Mouse (Mus musculus): ENCODE data around the gene Rab11fip3. TPM values are rescaled to one million over a fixed set of nuclear protein-coding genes. Genes with fewer than 3 reads are reported as not detected.

The Rab11fip3 gene
- total and polyA plus RNA-seq, 2 experiments from 2014 or later: 16.6 to 34.7 TPM

DNA sequence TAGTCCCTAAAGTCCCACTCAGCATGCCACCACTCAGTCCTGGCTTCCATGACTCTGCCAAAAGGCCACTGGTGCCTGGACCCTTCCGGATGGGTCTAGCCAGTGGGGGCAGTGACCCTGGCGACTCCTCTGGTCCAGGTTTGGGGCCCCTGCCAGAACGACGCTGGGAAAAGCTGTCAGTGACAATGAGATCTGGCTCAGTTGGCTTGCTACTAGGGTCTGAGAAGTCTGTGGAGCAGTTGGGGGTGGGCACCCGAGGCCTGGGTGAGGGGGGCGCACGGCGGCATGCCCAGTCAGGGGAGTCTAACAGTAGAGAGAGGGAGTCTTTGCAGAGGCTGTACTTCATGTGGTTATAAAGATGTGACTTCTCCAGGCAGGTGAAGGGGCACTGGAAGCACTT, 121.3 kb downstream of the Rab11fip3 start:
- WGBS: 64% methylated on average over 8 of the region's 8 CpGs
- Histone ChIP-seq H3K27me3 (ENCODE audit: insufficient read depth, low read length) (peaks cover 7% of the 10 kb centered on the region; the same call in 1 of the 2 replicates), H3K4me2 (ENCODE audit: low read depth, low read length) (no peak overlapping the region), H3K9me3 (ENCODE audit: low read length) (no peaks in the 10 kb centered on the region), H3K36me3 (ENCODE audit: insufficient read depth, low read length) (no peaks in the 10 kb centered on the region), H3K4me3 (ENCODE audit: low read length) (no peak overlapping the region), H3K27ac (no peak overlapping the region), H3K4me1 (ENCODE audit: insufficient read depth, low read length) (no peaks in the 10 kb centered on the region), H3K9ac (replicated peaks; ENCODE audit: low read length) (no peak overlapping the region)
- ATAC-seq (no peak), DNase-seq (ENCODE audit: low spot score) (no peak)
- TF ChIP-seq CTCF (IDR thresholded peaks at IDR 0.05; ENCODE audit: low read depth): no peak

DNA sequence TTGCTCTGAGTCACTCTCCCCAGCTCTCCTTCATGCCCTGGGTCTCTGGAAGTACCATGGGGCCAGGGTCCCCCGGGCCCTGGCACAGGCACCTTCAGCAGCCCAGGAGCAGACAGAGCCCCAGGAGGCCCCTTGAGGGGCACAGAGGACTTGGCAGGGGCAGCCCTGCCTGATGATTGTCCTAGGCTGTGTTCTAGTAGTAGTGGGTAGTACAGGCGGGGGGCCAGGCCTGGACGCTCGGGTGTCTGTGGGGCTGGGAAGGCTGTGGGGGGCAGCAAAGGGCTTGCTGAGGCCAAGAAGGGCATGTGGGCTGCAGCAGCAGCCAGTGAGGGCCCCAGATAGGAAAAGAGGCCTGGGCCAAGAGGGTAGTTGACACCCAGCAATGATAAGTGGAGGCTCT, 121.8 kb downstream of the Rab11fip3 start:
- Histone ChIP-seq H3K9ac (replicated peaks; ENCODE audit: low read length) (no peak overlapping the region), H3K27ac (no peak overlapping the region), H3K36me3 (ENCODE audit: insufficient read depth, low read length) (no peaks in the 10 kb centered on the region), H3K4me1 (ENCODE audit: insufficient read depth, low read length) (no peaks in the 10 kb centered on the region), H3K9me3 (ENCODE audit: low read length) (no peaks in the 10 kb centered on the region), H3K4me2 (ENCODE audit: low read depth, low read length) (no peak overlapping the region), H3K4me3 (ENCODE audit: low read length) (no peak overlapping the region), H3K27me3 (ENCODE audit: insufficient read depth, low read length) (peaks cover 7% of the 10 kb centered on the region; the same call in 1 of the 2 replicates)
- 81% methylated on average over 4 of the region's 4 CpGs for WGBS
- no peak for TF ChIP-seq CTCF (IDR thresholded peaks at IDR 0.05; ENCODE audit: low read depth)
- DNase-seq (ENCODE audit: low spot score) (no peak), ATAC-seq (no peak)

DNA sequence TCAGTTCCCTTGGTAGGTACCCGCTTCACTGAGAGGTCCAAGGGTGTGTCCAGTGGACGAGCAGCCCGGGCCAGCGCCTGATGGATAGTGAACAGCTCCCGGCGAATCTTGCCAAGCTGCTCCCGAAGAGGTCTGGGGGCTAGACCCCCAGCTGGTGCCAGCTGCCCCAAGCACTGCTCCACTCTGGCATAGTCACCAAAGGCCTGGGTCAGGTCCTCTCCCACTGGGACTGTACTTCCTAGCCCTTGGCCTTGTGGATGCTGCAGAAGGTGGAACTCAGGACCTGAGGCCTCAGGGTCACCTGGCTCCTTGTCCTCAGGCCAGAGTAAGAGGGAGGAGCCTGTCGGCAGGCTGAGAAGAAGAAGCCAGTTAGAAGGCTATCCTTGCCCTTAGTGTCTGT, 122.5 kb downstream of the Rab11fip3 start:
- H3K9me3 ChIP-seq (ENCODE audit: low read length): no peaks in the 10 kb centered on the region
- DNase-seq (ENCODE audit: low spot score) (no peak), ATAC-seq (no peak)
- WGBS: 76% methylated on average over 8 of the region's 8 CpGs
- no peaks in the 10 kb centered on the region for H3K4me1 ChIP-seq (ENCODE audit: insufficient read depth, low read length)
- no peak overlapping the region for H3K9ac ChIP-seq (replicated peaks; ENCODE audit: low read length)
- TF ChIP-seq CTCF (IDR thresholded peaks at IDR 0.05; ENCODE audit: low read depth): no peak
- no peak overlapping the region for H3K4me3 ChIP-seq (ENCODE audit: low read length)
- H3K27me3 ChIP-seq (ENCODE audit: insufficient read depth, low read length): peaks cover under 1% of the 10 kb centered on the region; the same call in 1 of the 2 replicates
- no peaks in the 10 kb centered on the region for H3K36me3 ChIP-seq (ENCODE audit: insufficient read depth, low read length)
- H3K4me2 ChIP-seq (ENCODE audit: low read depth, low read length): no peak overlapping the region
- no peak overlapping the region for H3K27ac ChIP-seq

DNA sequence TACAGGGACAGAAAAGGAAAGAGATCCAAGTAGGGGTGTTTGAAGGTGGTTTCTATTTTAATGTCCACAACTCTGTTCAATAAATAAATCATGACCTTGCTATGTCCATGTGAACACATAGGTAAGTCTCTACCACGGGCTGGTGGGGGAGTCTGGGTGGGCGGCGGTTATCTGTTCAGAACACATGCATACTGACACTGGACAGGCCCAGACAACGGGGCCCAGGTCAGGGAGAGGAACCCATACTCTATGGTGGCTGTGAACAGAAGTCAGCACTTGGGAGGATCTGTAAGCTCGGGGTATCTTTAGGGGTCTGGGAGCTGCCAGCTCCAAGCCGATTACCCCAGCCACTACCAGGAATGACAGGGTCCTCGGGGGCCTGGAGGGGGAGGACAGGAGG, 123.0 kb downstream of the Rab11fip3 start:
- Histone ChIP-seq H3K4me3 (ENCODE audit: low read length) (no peak overlapping the region), H3K9me3 (ENCODE audit: low read length) (no peaks in the 10 kb centered on the region), H3K9ac (replicated peaks; ENCODE audit: low read length) (no peak overlapping the region), H3K27ac (no peak overlapping the region), H3K36me3 (ENCODE audit: insufficient read depth, low read length) (no peaks in the 10 kb centered on the region), H3K4me1 (ENCODE audit: insufficient read depth, low read length) (no peaks in the 10 kb centered on the region), H3K27me3 (ENCODE audit: insufficient read depth, low read length) (no peaks in the 10 kb centered on the region), H3K4me2 (ENCODE audit: low read depth, low read length) (no peak overlapping the region)
- no peak for TF ChIP-seq CTCF (IDR thresholded peaks at IDR 0.05; ENCODE audit: low read depth)
- DNase-seq (ENCODE audit: low spot score) (no peak), ATAC-seq (no peak)
- WGBS: 77% methylated on average over 7 of the region's 7 CpGs

DNA sequence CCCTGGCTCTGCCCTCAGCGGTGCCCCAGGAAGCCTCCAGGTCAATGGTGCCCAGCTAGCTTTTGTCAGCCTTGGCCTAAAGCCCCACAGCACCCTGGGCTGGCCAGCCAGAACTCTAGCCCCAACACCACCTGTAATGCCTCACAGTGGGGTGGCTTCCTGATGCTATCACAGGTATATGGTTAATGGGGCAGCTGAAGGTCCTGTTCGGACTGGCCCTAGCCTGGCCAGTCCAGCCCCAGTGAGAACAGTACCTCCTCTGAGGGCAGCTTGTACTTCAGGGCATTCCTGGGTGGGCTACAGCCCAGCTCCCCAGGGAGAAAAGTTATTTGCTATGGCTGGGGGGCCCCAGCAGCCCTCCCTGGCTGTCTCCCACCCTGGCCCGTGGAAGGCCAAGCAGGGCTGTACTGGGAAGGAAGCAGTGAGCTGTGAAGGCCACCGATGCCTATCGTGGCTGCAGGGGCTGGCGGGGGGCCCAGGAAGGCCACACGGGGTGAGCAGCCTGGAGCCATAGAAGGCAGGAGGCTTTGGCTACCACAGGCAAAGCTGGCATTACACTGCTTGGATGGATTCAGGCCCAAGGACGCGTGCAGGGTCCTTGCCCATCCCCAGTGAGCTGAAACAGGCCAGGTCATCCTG, 123.7 kb downstream of the Rab11fip3 start:
- H3K4me3 ChIP-seq (ENCODE audit: low read length): no peak overlapping the region
- DNase-seq (ENCODE audit: low spot score): no peak
- no peak overlapping the region for H3K4me2 ChIP-seq (ENCODE audit: low read depth, low read length)
- no peak overlapping the region for H3K9ac ChIP-seq (replicated peaks; ENCODE audit: low read length)
- H3K4me1 ChIP-seq (ENCODE audit: insufficient read depth, low read length): peaks cover 4% of the 10 kb centered on the region
- H3K27me3 ChIP-seq (ENCODE audit: insufficient read depth, low read length): no peaks in the 10 kb centered on the region
- no peaks in the 10 kb centered on the region for H3K9me3 ChIP-seq (ENCODE audit: low read length)
- H3K36me3 ChIP-seq (ENCODE audit: insufficient read depth, low read length): no peaks in the 10 kb centered on the region
- no peak overlapping the region for H3K27ac ChIP-seq
- no peak for TF ChIP-seq CTCF (IDR thresholded peaks at IDR 0.05; ENCODE audit: low read depth)
- 49% methylated on average over 9 of the region's 9 CpGs for WGBS
- no peak for ATAC-seq

DNA sequence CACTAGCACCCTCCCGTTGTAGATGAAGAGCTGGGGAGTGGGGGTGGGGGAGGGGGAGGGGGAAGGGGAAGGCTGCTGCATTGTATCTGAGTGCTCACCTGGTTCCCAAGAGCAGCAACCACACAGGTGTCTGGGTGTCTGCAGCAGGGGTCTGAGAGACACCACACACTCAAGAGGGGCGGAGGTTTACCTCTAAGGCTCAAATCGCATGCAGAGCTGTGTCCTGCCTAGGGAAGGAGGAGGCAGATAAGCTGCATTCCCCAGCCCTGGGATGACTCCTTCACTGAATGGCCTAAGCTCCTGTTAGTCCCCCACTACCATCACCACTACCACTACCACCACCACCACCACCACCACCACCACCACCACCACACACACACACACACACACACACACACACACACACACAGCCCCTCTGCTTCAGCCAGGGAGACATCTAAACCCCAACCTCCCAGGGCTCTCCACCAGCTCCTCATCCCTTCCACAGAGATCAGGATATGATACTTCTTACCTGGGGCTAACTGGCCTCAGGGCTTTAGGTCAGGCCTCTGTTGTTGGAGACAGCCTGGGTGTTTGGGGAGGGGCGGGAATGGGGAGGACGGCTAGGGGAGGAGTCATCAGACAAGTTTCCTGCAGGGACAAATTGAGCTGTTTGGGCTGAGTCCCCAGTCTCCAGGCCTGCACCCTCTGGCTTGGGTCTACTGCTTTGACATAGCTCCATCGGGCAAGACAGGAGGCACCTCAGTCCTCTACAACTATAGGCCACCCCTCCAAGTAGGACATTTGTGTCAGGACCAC, 124.8 kb downstream of the Rab11fip3 start, which contains the start of the genes Pigq and Nhlrc4:
TSS of gene Pigq (minus strand) at position 571 of the 798 bp plus-strand sequence.
TSS of gene Nhlrc4 (minus strand) at position 596 of the 798 bp plus-strand sequence.
- H3K4me1 ChIP-seq (ENCODE audit: insufficient read depth, low read length): peaks cover 5% of the 10 kb centered on the region
- H3K27ac ChIP-seq: no peak within 1 kb of the TSS
- ATAC-seq: no peak
- H3K27me3 ChIP-seq (ENCODE audit: insufficient read depth, low read length): no peaks in the 10 kb centered on the region
- H3K9ac ChIP-seq (replicated peaks; ENCODE audit: low read length): no peak within 1 kb of the TSS
- 49% methylated on average over 6 of the region's 6 CpGs for WGBS
- H3K4me3 ChIP-seq (ENCODE audit: low read length): no peak within 1 kb of the TSS
- TF ChIP-seq CTCF (IDR thresholded peaks at IDR 0.05; ENCODE audit: low read depth): no peak
- H3K36me3 ChIP-seq (ENCODE audit: insufficient read depth, low read length): no peaks in the 10 kb centered on the region
- DNase-seq (ENCODE audit: low spot score): no peak
- H3K4me2 ChIP-seq (ENCODE audit: low read depth, low read length): no peak within 1 kb of the TSS
- H3K9me3 ChIP-seq (ENCODE audit: low read length): no peaks in the 10 kb centered on the region

DNA sequence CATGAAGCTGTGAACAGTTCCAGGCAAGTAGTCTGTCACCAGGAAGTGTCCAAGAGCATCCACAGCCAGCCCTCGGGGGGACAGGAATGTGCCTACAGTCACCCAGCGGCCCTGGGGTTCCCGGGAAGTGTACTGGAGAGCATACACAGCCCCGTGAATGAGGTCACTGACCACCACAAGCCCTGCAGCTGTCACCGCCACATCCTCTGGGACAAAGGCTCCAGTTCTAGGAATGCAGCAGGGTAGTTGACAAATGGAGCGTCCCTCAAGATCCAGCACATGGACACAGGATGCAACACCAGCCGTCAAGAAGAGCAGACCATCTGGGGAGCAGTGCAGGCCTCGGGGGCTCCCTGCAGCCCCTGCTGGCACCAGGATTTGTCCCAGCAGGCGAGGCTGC, 125.6 kb downstream of the Rab11fip3 start:
- H3K9ac ChIP-seq (replicated peaks; ENCODE audit: low read length): no peak overlapping the region
- TF ChIP-seq CTCF (IDR thresholded peaks at IDR 0.05; ENCODE audit: low read depth): no peak
- no peak overlapping the region for H3K4me2 ChIP-seq (ENCODE audit: low read depth, low read length)
- peaks cover 5% of the 10 kb centered on the region for H3K4me1 ChIP-seq (ENCODE audit: insufficient read depth, low read length)
- no peak overlapping the region for H3K4me3 ChIP-seq (ENCODE audit: low read length)
- no peak overlapping the region for H3K27ac ChIP-seq
- no peaks in the 10 kb centered on the region for H3K36me3 ChIP-seq (ENCODE audit: insufficient read depth, low read length)
- H3K27me3 ChIP-seq (ENCODE audit: insufficient read depth, low read length): no peaks in the 10 kb centered on the region
- ATAC-seq (no peak), DNase-seq (ENCODE audit: low spot score) (no peak)
- WGBS: 70% methylated on average over 9 of the region's 9 CpGs
- no peaks in the 10 kb centered on the region for H3K9me3 ChIP-seq (ENCODE audit: low read length)
